ENCODE assay signal across 18 mouse cellular contexts in the genomic region with DNA sequence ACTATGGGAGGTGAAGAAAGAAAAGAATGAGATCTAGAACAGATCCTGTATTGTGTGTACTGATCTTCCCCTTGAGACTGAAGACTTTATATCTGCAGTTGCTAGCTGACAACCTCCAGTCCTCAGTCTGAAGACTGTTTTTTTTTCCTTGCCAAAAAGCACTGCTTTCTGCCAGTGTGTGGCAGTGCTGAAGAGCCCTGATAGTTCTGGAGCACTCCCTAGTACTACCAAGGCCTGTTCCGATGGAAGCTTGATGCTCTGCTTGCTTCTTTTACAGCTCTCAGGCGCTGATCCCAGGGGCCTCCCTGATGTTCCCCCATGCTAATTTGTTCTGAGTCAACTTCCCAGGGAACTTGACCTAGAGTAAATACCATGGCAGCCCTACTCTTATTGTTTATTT. TPM values are rescaled to one million over a fixed set of nuclear protein-coding genes. Genes with fewer than 3 reads are reported as not detected.
DNase-seq lines count a peak whose midpoint lies in the region; ATAC-seq and TF ChIP-seq lines count a peak whose summit lies in the region.
"Had no signal": no experiment of that assay in that cellular context is flagged by ENCODE, and none has a peak within 500 bp of the region (broad histone marks: within the 10 kb centered on the region; RNA-seq: fewer than 3 reads in every experiment).

No protein-coding gene starts in this region.

- DNase-seq in heart, postnatal 4 days = no peak
- peak; percentile 19 for DNase-seq in liver, adult 2 months (ENCODE audit: extremely low read depth, low read depth, low spot score)
- DNase-seq in Patski (ENCODE audit: low read depth, low spot score) = no peak
- no peak for DNase-seq in urinary bladder, postnatal 14 days (ENCODE audit: low spot score)
- DNase-seq: adrenal gland, adult 8-10 months; cerebellum, adult 2 months; heart, adult 18-20 months; heart, postnatal 14 days; kidney, postnatal 36 days; layer of hippocampus, postnatal 36 days; thymus, postnatal 4 days had no signal

- H3K4me3 ChIP-seq in heart, embryonic 13.5 days = no peak overlapping the region
- no peak overlapping the region for H3K4me3 ChIP-seq in liver, adult 2 months (ENCODE audit: insufficient read depth, low read depth, low read length)
- H3K4me3 ChIP-seq in liver, embryonic 12.5 days = no peak overlapping the region
- H3K4me3 ChIP-seq: forebrain, embryonic 10.5 days; limb, embryonic 10.5 days; liver, embryonic 15.5 days; neural tube, embryonic 15.5 days had no signal

- TF ChIP-seq POLR2A in liver, adult 2 months (IDR thresholded peaks at IDR 0.05; ENCODE audit: extremely low read depth, insufficient read depth, low read length) = no peak

- H3K36me3 ChIP-seq in heart, embryonic 13.5 days = no peaks in the 10 kb centered on the region
- H3K36me3 ChIP-seq in liver, adult 2 months (ENCODE audit: control insufficient read depth, insufficient read depth, low read length) = no peaks in the 10 kb centered on the region
- peaks cover 33% of the 10 kb centered on the region for H3K36me3 ChIP-seq in liver, embryonic 12.5 days
- H3K36me3 ChIP-seq: forebrain, embryonic 10.5 days; limb, embryonic 10.5 days; neural tube, embryonic 15.5 days had no signal

- CTCF ChIA-PET in Patski (lab: Charles Lee) = interaction anchor here (1.2 to 3.4 kb wide), 5 partner anchors 9 to 35 kb away, joined by 3 to 17 read pairs (median 4); no protein-coding TSS in a partner anchor

- no peaks in the 10 kb centered on the region for H3K79me2 ChIP-seq in liver, adult 2 months (ENCODE audit: control insufficient read depth, insufficient read depth, low read length)

- 30% methylated on average over 2 of the region's 2 CpGs for WGBS in heart, embryonic 13.5 days
- WGBS in liver, adult 2 months = 48% methylated on average over 2 of the region's 2 CpGs
- WGBS in liver, embryonic 12.5 days (ENCODE audit: insufficient replicate concordance) = 52% methylated on average over 2 of the region's 2 CpGs

- H3K27me3 ChIP-seq in heart, embryonic 13.5 days (replicated peaks) = no peaks in the 10 kb centered on the region
- H3K27me3 ChIP-seq in liver, adult 2 months (ENCODE audit: control insufficient read depth, insufficient read depth, low read length) = no peaks in the 10 kb centered on the region
- H3K27me3 ChIP-seq in liver, embryonic 12.5 days (replicated peaks) = no peaks in the 10 kb centered on the region
- H3K27me3 ChIP-seq in Patski = no peaks in the 10 kb centered on the region
- H3K27me3 ChIP-seq: liver, embryonic 15.5 days; neural tube, embryonic 15.5 days had no signal

- no peak overlapping the region for H3K4me2 ChIP-seq in heart, embryonic 13.5 days
- no peak overlapping the region for H3K4me2 ChIP-seq in liver, embryonic 12.5 days
- H3K4me2 ChIP-seq: liver, embryonic 15.5 days; neural tube, embryonic 15.5 days had no signal

- H3K27ac ChIP-seq in heart, embryonic 13.5 days (replicated peaks) = peak overlapping the region; percentile 28; the same call in 1 of the 2 replicates
- no peak overlapping the region for H3K27ac ChIP-seq in liver, adult 2 months (replicated peaks; ENCODE audit: insufficient read depth, low read depth, low read length)
- H3K27ac ChIP-seq in liver, embryonic 12.5 days = no peak overlapping the region
- H3K27ac ChIP-seq: forebrain, embryonic 10.5 days; limb, embryonic 10.5 days; liver, embryonic 15.5 days; neural tube, embryonic 15.5 days had no signal

- in situ Hi-C loops in Patski (cut with MboI; ENCODE audit: low pct_unique_long_range_greater_than_20kb) = no loop called here

- no peak for ATAC-seq in heart, embryonic 13.5 days (ENCODE audit: extremely low read depth, insufficient number of reproducible peaks, low FRiP score, low TSS enrichment)
- no peak for ATAC-seq in liver, embryonic 12.5 days
- no peak for ATAC-seq in Patski
- peak; percentile 38 for ATAC-seq in megakaryocyte progenitor cell, adult 5-6 weeks (replicated peaks; ENCODE audit: poor library complexity)

- TF ChIP-seq CTCF in liver, adult 2 months (IDR thresholded peaks at IDR 0.05; ENCODE audit: low read depth, low read length) = no peak
- TF ChIP-seq CTCF in Patski (IDR thresholded peaks at IDR 0.05) = peak; percentile 24

- no peak overlapping the region for H3K9ac ChIP-seq in heart, embryonic 13.5 days
- no peak overlapping the region for H3K9ac ChIP-seq in liver, adult 2 months (ENCODE audit: low read depth, low read length)
- no peak overlapping the region for H3K9ac ChIP-seq in liver, embryonic 12.5 days
- H3K9ac ChIP-seq: liver, embryonic 15.5 days; neural tube, embryonic 15.5 days had no signal

- no peaks in the 10 kb centered on the region for H3K9me3 ChIP-seq in heart, embryonic 13.5 days
- H3K9me3 ChIP-seq in liver, embryonic 12.5 days (replicated peaks) = no peaks in the 10 kb centered on the region
- H3K9me3 ChIP-seq: forebrain, embryonic 10.5 days; limb, embryonic 10.5 days; liver, embryonic 15.5 days; neural tube, embryonic 15.5 days had no signal

- POLR2A ChIA-PET in Patski (lab: Charles Lee) = interaction anchor here (0.5 to 0.9 kb wide), 2 partner anchors 19 to 46 kb away, joined by 3 read pairs; no protein-coding TSS in a partner anchor

- H3K4me1 ChIP-seq in heart, embryonic 13.5 days = peaks cover 12% of the 10 kb centered on the region
- no peaks in the 10 kb centered on the region for H3K4me1 ChIP-seq in liver, adult 2 months (ENCODE audit: control insufficient read depth, insufficient read depth, low read length)
- no peaks in the 10 kb centered on the region for H3K4me1 ChIP-seq in liver, embryonic 12.5 days
- H3K4me1 ChIP-seq: limb, embryonic 10.5 days; neural tube, embryonic 15.5 days had no signal

RNA-seq across cellular contexts. Expression of a gene that starts 26.9 kb away (rescaled TPM):
- polyA plus RNA-seq in heart, embryonic 13.5 days (2015; fragmentation: Nextera tagmentation; extraction: Ambion mirVana) = 27.5 and 30.5 TPM in 2 replicates
- 10 to 100 TPM; 19.7 to 20.6 TPM for total RNA-seq in heart, postnatal 4 days (2021)
- 20.6 and 21.1 TPM in 2 replicates for total RNA-seq in liver, adult 2 months (2014; rRNA removed)
- polyA plus RNA-seq in liver, adult 2 months (2012; rRNA removed) = 10.0 and 21.4 TPM in 2 replicates
- polyA plus RNA-seq in liver, embryonic 12.5 days (2016; fragmentation: Nextera tagmentation; extraction: Ambion mirVana) = 37.3 and 39.3 TPM in 2 replicates
- polyA plus RNA-seq in Patski (2021) = 166 TPM
- total RNA-seq in megakaryocyte progenitor cell, adult 5-6 weeks (2015) = 60.0 and 69.6 TPM in 2 replicates
- 56.3 and 71.7 TPM in 2 replicates for total RNA-seq in megakaryocyte progenitor cell, adult 5-6 weeks (2017)

RNA-seq across cellular contexts. Expression of a gene that starts 31.9 kb away (rescaled TPM):
- 6.9 and 9.0 TPM in 2 replicates for polyA plus RNA-seq in heart, embryonic 13.5 days (2015; fragmentation: Nextera tagmentation; extraction: Ambion mirVana)
- total RNA-seq in heart, postnatal 4 days (2021) = 10 to 100 TPM in 1 of 2 experiments, 1 to 10 TPM in 1; 9.4 to 11.7 TPM
- 3.2 and 3.3 TPM in 2 replicates for total RNA-seq in liver, adult 2 months (2014; rRNA removed)
- 1.1 and 1.2 TPM in 2 replicates for polyA plus RNA-seq in liver, adult 2 months (2012; rRNA removed)
- polyA plus RNA-seq in liver, embryonic 12.5 days (2016; fragmentation: Nextera tagmentation; extraction: Ambion mirVana) = 61.8 and 62.3 TPM in 2 replicates
- 15.6 TPM for polyA plus RNA-seq in Patski (2021)
- 34.4 and 38.7 TPM in 2 replicates for total RNA-seq in megakaryocyte progenitor cell, adult 5-6 weeks (2015)
- 21.0 and 27.7 TPM in 2 replicates for total RNA-seq in megakaryocyte progenitor cell, adult 5-6 weeks (2017)
